Mouse (Mus musculus) embryonic facial prominence, embryonic 11.5 days (tissue): ENCODE data around the gene Thnsl2. TPM values are rescaled to one million over a fixed set of nuclear protein-coding genes. Genes with fewer than 3 reads are reported as not detected.

ENCODE experiments used
- ATAC-seq: fragments of 200-750 bp; cut with Nextera tagmentation; replicated peaks from 2 replicates; pipeline ENCODE4 v1.8.0; 2017; ENCODE audit warnings: low read depth; ENCODE audit not compliant: insufficient number of reproducible peaks, low FRiP score, low TSS enrichment
- DNase-seq: peaks from one replicate; pipeline ENCODE4 v3.0.0-alpha.2; 2015; ENCODE audit warnings: low spot score
- H3K27ac ChIP-seq: fragments of 300-500 bp; sonication (generic); replicated peaks from 2 replicates; pipeline ENCODE4 v1.5.1; 2014; ENCODE audit warnings: mild to moderate bottlenecking, low read depth, low read length, control low read depth
- H3K27me3 ChIP-seq: fragments of 300-500 bp; sonication (generic); 2 replicates; pipeline ENCODE4 v1.6.1; 2014; ENCODE audit warnings: mild to moderate bottlenecking, low read length, moderate library complexity, mixed read lengths; ENCODE audit not compliant: control insufficient read depth, insufficient read depth
- H3K36me3 ChIP-seq: fragments of 300-500 bp; sonication (generic); replicated peaks from 2 replicates; pipeline ENCODE4 v1.6.1; 2014; ENCODE audit warnings: low read depth, mild to moderate bottlenecking, low read length, moderate library complexity, mixed read lengths; ENCODE audit not compliant: control insufficient read depth, insufficient read depth
- H3K4me1 ChIP-seq: fragments of 300-500 bp; sonication (generic); 2 replicates; pipeline ENCODE4 v1.6.1; 2014; ENCODE audit warnings: low read length, mixed read lengths; ENCODE audit not compliant: control insufficient read depth, insufficient read depth
- H3K4me2 ChIP-seq: fragments of 300-500 bp; sonication (generic); 2 replicates; pipeline ENCODE4 v1.6.1; 2014; ENCODE audit warnings: low read depth, mild to moderate bottlenecking, control low read depth, low read length, moderate library complexity
- H3K4me3 ChIP-seq: fragments of 300-500 bp; sonication (generic); 2 replicates; pipeline ENCODE4 v1.5.1; 2014; ENCODE audit warnings: low read depth, low read length, control low read depth
- H3K9ac ChIP-seq: fragments of 300-500 bp; sonication (generic); replicated peaks from 2 replicates; pipeline ENCODE4 v1.6.1; 2014; ENCODE audit warnings: mild to moderate bottlenecking, control low read depth, low read length
- H3K9me3 ChIP-seq: fragments of 300-500 bp; sonication (generic); replicated peaks from 2 replicates; pipeline ENCODE4 v1.6.1; 2016; ENCODE audit warnings: mild to moderate bottlenecking, low read length, inconsistent platforms, mixed read lengths; ENCODE audit not compliant: control insufficient read depth
- WGBS: fragments of 180-500 bp; shearing (Covaris S2); extraction: QIAGEN DNeasy Blood & Tissue Kit; methylation state at CpG from one replicate; pipeline ENCODE4 v1.1.7; 2014; 5-methylcytosine and 5-hydroxymethylcytosine counted together
- polyA plus RNA-seq: library from polyadenylated mRNA; unstranded; fragments of >200 nt; fragmentation: Nextera tagmentation; extraction: Ambion mirVana; gene quantifications from 2 replicates; pipeline ENCODE4 v1.2.1, GENCODE M21; 2014

Thnsl2 gene
- polyA plus RNA-seq, 1 experiment from 2014 or later: 4.3 TPM

DNA sequence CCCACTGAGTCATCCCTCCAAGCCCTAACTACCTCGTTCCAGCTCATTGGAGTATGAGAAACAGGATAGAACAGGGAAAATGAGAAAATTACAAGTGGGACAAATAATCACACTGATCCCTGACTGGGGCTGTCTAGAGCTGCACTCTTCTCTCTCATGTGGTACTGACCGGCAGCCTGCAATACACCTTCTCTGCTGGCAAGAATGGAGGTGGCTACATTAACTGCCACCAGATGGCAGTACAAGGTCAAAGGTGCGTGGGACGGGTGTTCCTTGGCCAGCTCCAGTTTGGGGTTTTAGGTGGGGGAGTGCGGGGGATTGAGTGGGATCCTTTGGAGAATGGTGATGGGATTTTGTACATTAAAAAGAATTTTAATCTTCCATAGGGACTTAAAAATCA lies 5.3 kb upstream of the Thnsl2 start:
- DNase-seq (peak; percentile 70), ATAC-seq (peak; percentile 63; the same call in 1 of the 2 replicates)
- H3K36me3 ChIP-seq: no peaks in the 10 kb centered on the region
- 20% methylated on average over 5 of the region's 5 CpGs for WGBS
- H3K4me3 ChIP-seq: no peak overlapping the region
- H3K27me3 ChIP-seq: no peaks in the 10 kb centered on the region
- H3K9me3 ChIP-seq: no peaks in the 10 kb centered on the region
- no peak overlapping the region for H3K9ac ChIP-seq
- no peak overlapping the region for H3K27ac ChIP-seq
- no peak overlapping the region for H3K4me2 ChIP-seq
- no peaks in the 10 kb centered on the region for H3K4me1 ChIP-seq

- ATAC-seq: no peak
- Histone ChIP-seq H3K9ac (no peak overlapping the region), H3K27me3 (no peaks in the 10 kb centered on the region), H3K36me3 (no peaks in the 10 kb centered on the region), H3K9me3 (no peaks in the 10 kb centered on the region), H3K4me1 (no peaks in the 10 kb centered on the region), H3K4me3 (no peak overlapping the region), H3K27ac (no peak overlapping the region), H3K4me2 (no peak overlapping the region)
- DNase-seq: no peak
- WGBS: 73% methylated on average over 6 of the region's 6 CpGs
Observed at GRCm38 (mm10) chr6:71148336-71148735, 4.1 kb upstream of the Thnsl2 start.

- Histone ChIP-seq H3K9me3 (no peaks in the 10 kb centered on the region), H3K4me1 (no peaks in the 10 kb centered on the region), H3K27ac (no peak overlapping the region), H3K4me3 (no peak overlapping the region), H3K36me3 (no peaks in the 10 kb centered on the region), H3K9ac (no peak overlapping the region), H3K27me3 (no peaks in the 10 kb centered on the region), H3K4me2 (no peak overlapping the region)
- WGBS: 55% methylated on average over 3 of the region's 3 CpGs
- ATAC-seq (no peak), DNase-seq (no peak)
Observed at GRCm38 (mm10) chr6:71145288-71145989, 1.2 kb upstream of the Thnsl2 start.

DNA sequence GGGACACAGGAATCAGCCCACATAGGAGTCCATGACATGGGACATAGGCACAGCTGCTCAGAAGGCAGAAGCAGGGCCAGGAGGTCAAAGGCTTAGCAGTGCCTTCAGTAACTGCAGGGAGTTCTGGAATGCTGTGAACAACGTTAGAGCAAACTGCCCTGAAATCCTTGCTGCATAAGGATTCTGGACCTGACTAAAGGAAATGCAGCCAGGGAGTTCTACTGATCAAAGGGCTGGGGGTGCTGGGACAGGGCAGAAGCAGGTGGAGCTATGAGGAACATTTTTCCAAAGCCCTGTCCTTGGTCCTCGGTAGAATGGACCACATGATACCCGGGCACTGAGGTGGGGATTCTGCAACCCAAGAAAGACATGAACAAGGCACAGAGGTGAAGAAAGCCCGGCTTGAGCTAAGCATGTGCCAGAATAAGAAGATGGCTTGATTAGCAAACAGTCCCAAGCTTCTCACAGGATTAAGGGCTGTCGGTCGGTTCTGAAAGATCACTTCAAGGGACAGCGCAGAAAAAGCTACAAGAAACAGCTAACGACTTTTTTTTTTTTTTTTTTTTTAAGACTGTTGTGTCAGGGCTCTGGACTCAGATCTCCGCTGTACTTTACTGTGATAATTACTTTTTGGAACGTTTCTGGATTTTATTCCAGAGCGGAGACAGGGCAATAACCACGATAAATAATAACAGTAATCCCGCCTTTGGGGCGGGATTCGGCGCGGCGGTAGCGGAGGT lies 915 bp downstream of the Thnsl2 start:
- Histone ChIP-seq H3K9me3 (no peaks in the 10 kb centered on the region), H3K27ac (no peak overlapping the region), H3K4me2 (peak overlapping the region; percentile 89), H3K9ac (peak overlapping the region; percentile 78), H3K36me3 (no peaks in the 10 kb centered on the region), H3K4me1 (no peaks in the 10 kb centered on the region), H3K4me3 (peak overlapping the region; percentile 57), H3K27me3 (no peaks in the 10 kb centered on the region)
- WGBS: 3% methylated on average over 19 of the region's 19 CpGs
- no peak for ATAC-seq
- no peak for DNase-seq

DNA sequence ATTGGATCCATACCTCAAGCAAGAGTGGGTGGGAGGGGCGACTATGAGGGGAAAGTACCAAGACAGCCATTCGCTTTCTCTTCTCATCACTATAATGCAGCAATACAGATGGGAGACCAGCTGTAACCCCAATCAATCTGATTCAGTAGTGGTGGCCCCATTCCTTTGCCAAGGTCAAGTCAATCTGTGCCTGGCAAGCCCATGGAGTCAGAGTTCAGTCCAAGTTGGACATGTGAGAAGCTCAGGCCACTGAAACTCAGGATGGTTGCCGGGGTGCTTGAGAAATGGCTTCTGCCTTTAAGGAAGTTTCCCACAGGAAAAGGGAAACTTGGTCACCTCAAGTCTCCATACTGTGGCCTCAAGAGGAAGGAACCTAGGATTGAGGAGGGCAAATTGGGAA lies 9.2 kb downstream of the Thnsl2 start:
- no peaks in the 10 kb centered on the region for H3K9me3 ChIP-seq
- H3K4me3 ChIP-seq: no peak overlapping the region
- H3K4me2 ChIP-seq: no peak overlapping the region
- ATAC-seq: no peak
- no peak for DNase-seq
- 85% methylated on average over 3 of the region's 3 CpGs for WGBS
- H3K27me3 ChIP-seq: no peaks in the 10 kb centered on the region
- H3K9ac ChIP-seq: no peak overlapping the region
- no peaks in the 10 kb centered on the region for H3K36me3 ChIP-seq
- H3K4me1 ChIP-seq: no peaks in the 10 kb centered on the region
- no peak overlapping the region for H3K27ac ChIP-seq

DNA sequence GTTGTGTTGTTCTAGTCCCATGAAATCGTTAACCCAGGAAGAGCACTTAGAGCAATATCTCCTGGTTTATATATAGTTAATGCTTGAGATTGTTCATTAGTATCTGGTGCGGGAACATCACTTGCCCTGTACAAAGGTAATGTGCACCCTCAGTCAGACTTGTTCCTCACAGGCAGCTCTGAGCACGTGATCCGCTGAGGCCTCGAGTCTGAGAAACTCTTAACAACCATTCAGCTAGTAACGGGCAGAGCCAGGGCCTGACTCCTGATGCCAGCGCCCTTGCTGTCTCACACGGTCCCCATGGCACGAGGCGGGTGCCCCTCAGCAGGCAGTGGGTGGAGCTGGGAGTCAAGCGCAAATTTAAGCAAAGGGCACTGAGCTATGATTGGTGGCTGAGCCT lies 10.7 kb downstream of the Thnsl2 start:
- H3K4me3 ChIP-seq: no peak overlapping the region
- no peak overlapping the region for H3K9ac ChIP-seq
- ATAC-seq (no peak), DNase-seq (no peak)
- no peaks in the 10 kb centered on the region for H3K9me3 ChIP-seq
- 79% methylated on average over 11 of the region's 11 CpGs for WGBS
- no peak overlapping the region for H3K4me2 ChIP-seq
- H3K27me3 ChIP-seq: no peaks in the 10 kb centered on the region
- no peaks in the 10 kb centered on the region for H3K36me3 ChIP-seq
- H3K4me1 ChIP-seq: no peaks in the 10 kb centered on the region
- H3K27ac ChIP-seq: no peak overlapping the region

- no peaks in the 10 kb centered on the region for H3K4me1 ChIP-seq
- no peak overlapping the region for H3K4me3 ChIP-seq
- no peak overlapping the region for H3K27ac ChIP-seq
- H3K9me3 ChIP-seq: no peaks in the 10 kb centered on the region
- DNase-seq (no peak), ATAC-seq (no peak)
- H3K27me3 ChIP-seq: no peaks in the 10 kb centered on the region
- no peak overlapping the region for H3K9ac ChIP-seq
- H3K4me2 ChIP-seq: no peak overlapping the region
- H3K36me3 ChIP-seq: no peaks in the 10 kb centered on the region
Observed at GRCm38 (mm10) chr6:71131038-71131437, 13.2 kb downstream of the Thnsl2 start.

- WGBS: 89% methylated on average over 1 of the region's 1 CpGs
- no peaks in the 10 kb centered on the region for H3K27me3 ChIP-seq
Observed at GRCm38 (mm10) chr6:71130269-71130668, 14.0 kb downstream of the Thnsl2 start.

More at GRCm38 (mm10) chr6:71130269-71130668, 14.0 kb downstream of the Thnsl2 start:
- Histone ChIP-seq H3K9ac (no peak overlapping the region), H3K4me3 (no peak overlapping the region), H3K4me1 (no peaks in the 10 kb centered on the region), H3K27ac (no peak overlapping the region), H3K36me3 (no peaks in the 10 kb centered on the region), H3K4me2 (no peak overlapping the region), H3K9me3 (no peaks in the 10 kb centered on the region)
- no peak for DNase-seq
- ATAC-seq: no peak
